In genomic region chr11:32365498-32365897, GRCm38 (mm10) we compare ENCODE assay signal across 29 mouse cellular contexts. TPM values are rescaled to one million over a fixed set of nuclear protein-coding genes. Genes with fewer than 3 reads are reported as not detected.
DNase-seq lines count a peak whose midpoint lies in the region; ATAC-seq lines count a peak whose summit lies in the region.
"Had no signal": no experiment of that assay in that cellular context is flagged by ENCODE, and none has a peak within 500 bp of the region (broad histone marks: within the 10 kb centered on the region; RNA-seq: fewer than 3 reads in every experiment).

No protein-coding gene starts in this region.

- no peak for DNase-seq in embryonic facial prominence, embryonic 10.5 days (ENCODE audit: low spot score)
- no peak for DNase-seq in lung, postnatal 25 days (ENCODE audit: low spot score)
- DNase-seq in kidney, postnatal 10 days, result no peak
- DNase-seq: adrenal gland, postnatal 14 days; cerebellum, adult 11 months; cerebellum, adult 9-10 months; cerebellum, postnatal 36 days; kidney, adult 9 months; kidney, postnatal 36 days; liver; retina, postnatal 1 day; right cerebral cortex, postnatal 14 days; thymus, postnatal 14 days had no signal

- no peak overlapping the region for H3K4me3 ChIP-seq in embryonic facial prominence, embryonic 13.5 days
- H3K4me3 ChIP-seq in embryonic facial prominence, embryonic 10.5 days, result no peak overlapping the region
- no peak overlapping the region for H3K4me3 ChIP-seq in lung, embryonic 15.5 days
- no peak overlapping the region for H3K4me3 ChIP-seq in limb, embryonic 15.5 days
- H3K4me3 ChIP-seq in kidney, embryonic 16.5 days (ENCODE audit: low read length), result no peak overlapping the region
- H3K4me3 ChIP-seq: embryonic facial prominence, embryonic 12.5 days; heart, embryonic 15.5 days; hindbrain, embryonic 13.5 days; layer of hippocampus, adult 2 months; left cerebral cortex, adult 2 months; midbrain, embryonic 10.5 days; midbrain, embryonic 15.5 days; neural tube, embryonic 15.5 days had no signal

- H3K27ac ChIP-seq in embryonic facial prominence, embryonic 13.5 days, result peak overlapping the region; percentile 44; the same call in 1 of the 2 replicates
- no peak overlapping the region for H3K27ac ChIP-seq in embryonic facial prominence, embryonic 10.5 days (replicated peaks)
- H3K27ac ChIP-seq in lung, embryonic 15.5 days, result peak overlapping the region; percentile 63; the same call in 1 of the 2 replicates
- H3K27ac ChIP-seq in limb, embryonic 15.5 days, result peak overlapping the region; percentile 76
- no peak overlapping the region for H3K27ac ChIP-seq in kidney, embryonic 16.5 days (ENCODE audit: low read length)
- H3K27ac ChIP-seq: heart, embryonic 15.5 days; hindbrain, embryonic 13.5 days; left cerebral cortex, adult 2 months; liver, embryonic 14.5 days; midbrain, embryonic 15.5 days; neural tube, embryonic 15.5 days had no signal

- no peaks in the 10 kb centered on the region for H3K9me3 ChIP-seq in embryonic facial prominence, embryonic 13.5 days
- H3K9me3 ChIP-seq in embryonic facial prominence, embryonic 10.5 days, result no peaks in the 10 kb centered on the region
- H3K9me3 ChIP-seq in lung, embryonic 15.5 days, result no peaks in the 10 kb centered on the region
- no peaks in the 10 kb centered on the region for H3K9me3 ChIP-seq in limb, embryonic 15.5 days
- H3K9me3 ChIP-seq in kidney, embryonic 16.5 days (ENCODE audit: low read length), result no peaks in the 10 kb centered on the region
- H3K9me3 ChIP-seq: embryonic facial prominence, embryonic 12.5 days; heart, embryonic 15.5 days; hindbrain, embryonic 13.5 days; midbrain, embryonic 10.5 days; midbrain, embryonic 15.5 days; neural tube, embryonic 15.5 days had no signal

- peaks cover 44% of the 10 kb centered on the region for H3K4me1 ChIP-seq in embryonic facial prominence, embryonic 13.5 days
- peaks cover 48% of the 10 kb centered on the region for H3K4me1 ChIP-seq in embryonic facial prominence, embryonic 10.5 days
- H3K4me1 ChIP-seq in lung, embryonic 15.5 days, result peaks cover 48% of the 10 kb centered on the region
- H3K4me1 ChIP-seq in limb, embryonic 15.5 days, result peaks cover 64% of the 10 kb centered on the region
- H3K4me1 ChIP-seq in kidney, embryonic 16.5 days (ENCODE audit: insufficient read depth, low read length), result peaks cover 25% of the 10 kb centered on the region

- H3K4me2 ChIP-seq in embryonic facial prominence, embryonic 13.5 days, result no peak overlapping the region
- no peak overlapping the region for H3K4me2 ChIP-seq in lung, embryonic 15.5 days
- H3K4me2 ChIP-seq in limb, embryonic 15.5 days, result no peak overlapping the region
- no peak overlapping the region for H3K4me2 ChIP-seq in kidney, embryonic 16.5 days (replicated peaks; ENCODE audit: low read depth, low read length)
- H3K4me2 ChIP-seq: embryonic facial prominence, embryonic 12.5 days; heart, embryonic 15.5 days; hindbrain, embryonic 13.5 days; midbrain, embryonic 15.5 days; neural tube, embryonic 15.5 days had no signal

- no peak overlapping the region for H3K9ac ChIP-seq in embryonic facial prominence, embryonic 13.5 days
- no peak overlapping the region for H3K9ac ChIP-seq in lung, embryonic 15.5 days
- H3K9ac ChIP-seq in limb, embryonic 15.5 days, result no peak overlapping the region
- no peak overlapping the region for H3K9ac ChIP-seq in kidney, embryonic 16.5 days (replicated peaks; ENCODE audit: low read length)
- H3K9ac ChIP-seq: embryonic facial prominence, embryonic 12.5 days; heart, embryonic 15.5 days; hindbrain, embryonic 13.5 days; liver, embryonic 14.5 days; midbrain, embryonic 15.5 days; neural tube, embryonic 15.5 days had no signal

- H3K36me3 ChIP-seq in embryonic facial prominence, embryonic 13.5 days, result peaks cover 6% of the 10 kb centered on the region; the same call in 1 of the 2 replicates
- peaks cover 33% of the 10 kb centered on the region for H3K36me3 ChIP-seq in embryonic facial prominence, embryonic 10.5 days (replicated peaks)
- no peaks in the 10 kb centered on the region for H3K36me3 ChIP-seq in lung, embryonic 15.5 days
- H3K36me3 ChIP-seq in limb, embryonic 15.5 days, result peaks cover 4% of the 10 kb centered on the region
- H3K36me3 ChIP-seq in kidney, embryonic 16.5 days (ENCODE audit: insufficient read depth, low read length), result peaks cover 1% of the 10 kb centered on the region; the same call in 1 of the 2 replicates
- H3K36me3 ChIP-seq: embryonic facial prominence, embryonic 12.5 days; heart, embryonic 15.5 days; midbrain, embryonic 15.5 days; neural tube, embryonic 15.5 days had no signal

- WGBS in embryonic facial prominence, embryonic 13.5 days, result 78% methylated on average over 4 of the region's 4 CpGs
- WGBS in embryonic facial prominence, embryonic 10.5 days, result 74% methylated on average over 4 of the region's 4 CpGs
- 86% methylated on average over 4 of the region's 4 CpGs for WGBS in lung, embryonic 15.5 days
- 74% methylated on average over 4 of the region's 4 CpGs for WGBS in limb, embryonic 15.5 days
- 85% methylated on average over 4 of the region's 4 CpGs for WGBS in kidney, embryonic 16.5 days

- ATAC-seq in embryonic facial prominence, embryonic 13.5 days (ENCODE audit: insufficient number of reproducible peaks, insufficient read depth, low FRiP score, low TSS enrichment, low read depth), result no peak
- ATAC-seq in lung, embryonic 15.5 days (ENCODE audit: borderline replicate concordance, extremely low read depth, low FRiP score, low TSS enrichment), result no peak
- ATAC-seq in limb, embryonic 15.5 days (ENCODE audit: insufficient number of reproducible peaks, low FRiP score, low TSS enrichment, low read depth), result no peak
- no peak for ATAC-seq in kidney, embryonic 16.5 days (ENCODE audit: low FRiP score, low TSS enrichment)
- ATAC-seq: forebrain, embryonic 14.5 days; intestine, postnatal 0 days; midbrain, embryonic 15.5 days had no signal

- no peaks in the 10 kb centered on the region for H3K27me3 ChIP-seq in embryonic facial prominence, embryonic 13.5 days
- no peaks in the 10 kb centered on the region for H3K27me3 ChIP-seq in embryonic facial prominence, embryonic 10.5 days (replicated peaks; ENCODE audit: low read depth, poor library complexity, severe bottlenecking)
- no peaks in the 10 kb centered on the region for H3K27me3 ChIP-seq in lung, embryonic 15.5 days
- H3K27me3 ChIP-seq in limb, embryonic 15.5 days, result no peaks in the 10 kb centered on the region
- H3K27me3 ChIP-seq in kidney, embryonic 16.5 days (ENCODE audit: insufficient read depth, low read length), result no peaks in the 10 kb centered on the region
- H3K27me3 ChIP-seq: CH12.LX; embryonic facial prominence, embryonic 12.5 days; heart, embryonic 15.5 days; hindbrain, embryonic 13.5 days; midbrain, embryonic 15.5 days; neural tube, embryonic 15.5 days had no signal

RNA-seq across cellular contexts. Expression of gene Sh3pxd2b, which starts 17.9 kb away (rescaled TPM):
- polyA plus RNA-seq in embryonic facial prominence, embryonic 13.5 days (2015; fragmentation: Nextera tagmentation; extraction: Ambion mirVana), result 29.4 and 30.1 TPM in 2 replicates
- polyA plus RNA-seq in embryonic facial prominence, embryonic 10.5 days (2016; fragmentation: Nextera tagmentation; extraction: Ambion mirVana), result 28.3 and 29.6 TPM in 2 replicates
- polyA plus RNA-seq in lung, embryonic 15.5 days (2015; fragmentation: Nextera tagmentation; extraction: Ambion mirVana), result 21.8 and 24.3 TPM in 2 replicates
- 28.4 and 28.6 TPM in 2 replicates for polyA plus RNA-seq in limb, embryonic 15.5 days (2015; fragmentation: Nextera tagmentation; extraction: Ambion mirVana)
- polyA plus RNA-seq in kidney, embryonic 16.5 days (2015; fragmentation: Nextera tagmentation; extraction: Ambion mirVana), result 17.7 and 20.8 TPM in 2 replicates

Comparison
In these comparisons a context has a peak if more than half of its experiments do, and no peak if none do; other contexts are left out.
1. H3K27ac ChIP-seq: peak in embryonic facial prominence, embryonic 13.5 days (single experiment), lung, embryonic 15.5 days (single experiment) and limb, embryonic 15.5 days (single experiment); none in embryonic facial prominence, embryonic 10.5 days (single experiment) and kidney, embryonic 16.5 days (single experiment).